Mouse (Mus musculus) Muller cell, postnatal 12 days (primary cell): Measurements from ENCODE around the gene Cpeb1.
A peak's percentile ranks its signal among the peaks of the same experiment; 100 is the strongest.

ENCODE experiments used
- DNase-seq: peaks from one replicate; pipeline ENCODE4 v3.0.0-alpha.2; 2015; ENCODE audit errors: inconsistent ontology term

Gene Cpeb1

GRCm38 (mm10) chr7:81327661-81328060 is 127.6 kb downstream of the Cpeb1 start:
- no peak for DNase-seq

- no peak for DNase-seq
These were observed 128.4 kb downstream of the Cpeb1 start for GRCm38 (mm10) chr7:81326859-81327258.

GRCm38 (mm10) chr7:81326043-81326442 is 129.2 kb downstream of the Cpeb1 start:
- DNase-seq: no peak

- no peak for DNase-seq
These were observed 133.5 kb downstream of the Cpeb1 start for GRCm38 (mm10) chr7:81321776-81322175.

DNA sequence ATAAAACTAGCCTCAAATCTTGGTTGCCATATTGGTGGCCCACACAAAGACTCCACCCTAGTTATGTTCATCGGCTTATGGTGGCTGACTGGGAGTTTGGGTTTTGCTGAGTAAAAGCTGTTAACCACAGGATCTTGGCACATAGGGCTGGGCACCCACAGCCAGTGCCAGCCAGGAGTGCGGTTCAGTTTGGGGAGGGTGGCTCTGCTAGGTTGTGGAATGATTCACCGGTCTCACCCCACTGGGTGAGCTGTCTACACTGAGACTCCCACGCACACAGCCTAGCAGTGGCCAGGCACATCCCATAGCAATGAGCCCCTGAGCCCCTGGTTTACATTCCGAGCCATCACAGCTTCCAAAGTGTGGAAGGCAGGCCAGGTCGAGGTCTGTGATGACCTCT is 135.5 kb downstream of the Cpeb1 start:
- peak; percentile 51 for DNase-seq

GRCm38 (mm10) chr7:81315583-81315982 is 139.7 kb downstream of the Cpeb1 start:
- peak; percentile 51 for DNase-seq

DNA sequence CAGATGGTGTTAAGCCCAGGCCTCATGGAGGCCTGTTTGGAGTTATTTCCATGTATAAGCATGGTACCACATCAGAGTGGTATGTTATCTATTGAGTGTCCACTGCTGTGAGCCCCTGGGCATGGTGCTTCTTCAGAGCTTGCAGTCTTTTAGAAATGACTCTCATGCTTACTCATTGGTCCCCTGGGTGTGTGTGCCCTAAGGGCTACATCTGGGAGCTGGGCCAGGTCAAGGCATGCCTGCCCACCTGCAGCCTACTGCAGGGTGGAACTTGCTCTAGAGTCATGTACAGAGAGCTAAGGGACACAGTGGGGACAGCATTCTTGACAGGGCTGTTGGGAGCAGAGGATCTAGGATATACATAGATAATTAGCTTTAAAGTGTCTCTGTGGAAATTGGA is 143.7 kb downstream of the Cpeb1 start:
- no peak for DNase-seq

GRCm38 (mm10) chr7:81311130-81311529 is 144.1 kb downstream of the Cpeb1 start:
- no peak for DNase-seq

GRCm38 (mm10) chr7:81309247-81309646 is 146.0 kb downstream of the Cpeb1 start:
- no peak for DNase-seq

GRCm38 (mm10) chr7:81307735-81308134 is 147.5 kb downstream of the Cpeb1 start:
- DNase-seq: peak; percentile 32

DNA sequence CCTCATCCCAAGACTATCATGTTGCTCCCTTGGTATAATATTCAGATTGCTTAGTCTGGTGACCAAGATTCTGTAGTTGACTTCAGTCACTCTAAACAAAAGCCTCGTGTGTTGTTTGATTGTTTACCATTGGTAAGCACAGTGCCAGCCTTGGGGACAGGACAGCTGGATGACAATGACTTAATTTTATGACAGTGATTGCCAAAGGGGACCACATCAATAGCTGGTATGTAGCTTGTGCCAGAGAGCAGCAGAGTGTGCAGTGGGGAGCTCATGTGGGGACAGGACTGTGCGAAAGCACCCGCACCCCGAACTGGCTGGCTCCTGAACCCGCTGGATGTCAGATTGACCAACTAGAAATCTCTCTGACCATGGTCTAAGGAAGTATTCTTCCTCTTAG is 150.6 kb downstream of the Cpeb1 start:
- DNase-seq: no peak

- no peak for DNase-seq
These were observed 151.2 kb downstream of the Cpeb1 start for GRCm38 (mm10) chr7:81304100-81304499.

- no peak for DNase-seq
These were observed 151.6 kb downstream of the Cpeb1 start for GRCm38 (mm10) chr7:81303682-81304081.

- no peak for DNase-seq
These were observed 153.9 kb downstream of the Cpeb1 start for GRCm38 (mm10) chr7:81301323-81301722.

GRCm38 (mm10) chr7:81298206-81298605 is 157.1 kb downstream of the Cpeb1 start:
- DNase-seq: no peak
